Mouse (Mus musculus) heart, postnatal 0 days (tissue): Measurements from ENCODE around the gene Tmie. TPM values are rescaled to one million over a fixed set of nuclear protein-coding genes. Genes with fewer than 3 reads are reported as not detected.

Source experiments
- ATAC-seq: fragments of 200-750 bp; cut with Nextera tagmentation; 2 replicates; pipeline ENCODE4 v1.8.0; 2017; ENCODE audit warnings: low read depth, moderate number of reproducible peaks, moderate library complexity; ENCODE audit not compliant: insufficient read depth
- DNase-seq: peaks from one replicate; pipeline ENCODE4 v3.0.0-alpha.2; 2016; ENCODE audit warnings: low spot score
- H3K27ac ChIP-seq: fragments of 300-500 bp; sonication (generic); 2 replicates; pipeline ENCODE4 v1.5.1; 2014; ENCODE audit warnings: low read depth, mild to moderate bottlenecking
- H3K27me3 ChIP-seq: fragments of 300-500 bp; sonication (generic); 2 replicates; pipeline ENCODE4 v1.6.1; 2014; ENCODE audit warnings: low read length, mixed read lengths; ENCODE audit not compliant: control insufficient read depth, insufficient read depth
- H3K36me3 ChIP-seq: fragments of 300-500 bp; sonication (generic); replicated peaks from 2 replicates; pipeline ENCODE4 v1.6.1; 2014; ENCODE audit warnings: low read length, mixed read lengths; ENCODE audit not compliant: control insufficient read depth, insufficient read depth
- H3K4me1 ChIP-seq: fragments of 300-500 bp; sonication (generic); 2 replicates; pipeline ENCODE4 v1.6.1; 2014; ENCODE audit warnings: antibody characterized with exemption; ENCODE audit not compliant: control insufficient read depth, insufficient read depth
- H3K4me2 ChIP-seq: fragments of 300-500 bp; sonication (generic); 2 replicates; pipeline ENCODE4 v1.6.1; 2014; ENCODE audit warnings: low read depth, mild to moderate bottlenecking, low read length, moderate library complexity
- H3K4me3 ChIP-seq: fragments of 300-500 bp; sonication (generic); 2 replicates; pipeline ENCODE4 v1.5.1; 2014; ENCODE audit warnings: low read depth, low read length
- H3K9ac ChIP-seq: fragments of 300-500 bp; sonication (generic); replicated peaks from 2 replicates; pipeline ENCODE4 v1.6.1; 2014; ENCODE audit warnings: low read depth, low read length, mixed read lengths
- H3K9me3 ChIP-seq: fragments of 300-500 bp; sonication (generic); replicated peaks from 2 replicates; pipeline ENCODE4 v1.6.1; 2016; ENCODE audit warnings: low read length; ENCODE audit not compliant: control insufficient read depth
- CTCF ChIP-seq: IDR thresholded peaks from 2 replicates; pipeline ENCODE4 v1.5.1; 2016; ENCODE audit warnings: antibody characterized with exemption, control low read depth, low read depth
- EP300 ChIP-seq: IDR thresholded peaks from 2 replicates; pipeline ENCODE4 v1.6.1; 2016; ENCODE audit warnings: antibody characterized with exemption, low read depth
- WGBS: fragments of 180-500 bp; shearing (Covaris S2); extraction: QIAGEN DNeasy Blood & Tissue Kit; methylation state at CpG from one replicate; pipeline ENCODE4 v1.1.7; 2014; 5-methylcytosine and 5-hydroxymethylcytosine counted together
- polyA plus RNA-seq: library from polyadenylated mRNA; unstranded; fragments of >200 nt; fragmentation: Nextera tagmentation; extraction: Ambion mirVana; gene quantifications from 2 replicates; pipeline ENCODE4 v1.2.1, GENCODE M21; 2015
- total RNA-seq: library from RNA; depleted of rRNA; stranded (reverse); fragments of >200 nt; gene quantifications from 2 replicates; pipeline ENCODE4 v1.2.3, GENCODE M21; 2014; ENCODE audit warnings: low replicate concordance

The Tmie gene
- total and polyA plus RNA-seq, 2 experiments from 2014 or later: 0.71 TPM; not detected in 1

DNA sequence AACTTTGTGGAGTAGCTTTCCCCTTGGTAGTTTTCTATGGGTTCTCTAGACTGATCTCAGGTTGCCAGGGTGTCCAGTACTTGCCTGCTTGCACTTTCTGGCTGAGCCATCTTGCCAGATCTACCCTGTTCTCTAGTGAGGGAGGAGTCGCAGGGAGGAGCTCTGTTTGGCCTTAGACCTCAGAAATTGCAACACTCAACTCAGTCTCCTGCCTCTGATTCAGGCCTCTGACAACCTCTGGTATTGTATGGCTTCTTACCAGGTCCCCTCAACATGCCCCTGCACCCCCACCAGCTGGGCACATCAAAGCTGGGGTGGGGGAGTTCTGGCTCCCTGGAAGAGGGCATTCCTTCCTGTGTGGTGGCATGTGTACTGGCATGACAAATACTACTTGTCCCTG lies 2.6 kb downstream of the Tmie start:
- Histone ChIP-seq H3K9me3 (no peaks in the 10 kb centered on the region), H3K27me3 (peaks cover 16% of the 10 kb centered on the region), H3K4me3 (no peak overlapping the region), H3K9ac (no peak overlapping the region), H3K4me2 (no peak overlapping the region), H3K4me1 (peaks cover 34% of the 10 kb centered on the region), H3K36me3 (no peaks in the 10 kb centered on the region), H3K27ac (peak overlapping the region; percentile 69)
- TF ChIP-seq CTCF: no peak
- TF ChIP-seq EP300: no peak
- WGBS: 86% methylated on average over 1 of the region's 1 CpGs
- ATAC-seq: no peak
- DNase-seq: no peak

DNA sequence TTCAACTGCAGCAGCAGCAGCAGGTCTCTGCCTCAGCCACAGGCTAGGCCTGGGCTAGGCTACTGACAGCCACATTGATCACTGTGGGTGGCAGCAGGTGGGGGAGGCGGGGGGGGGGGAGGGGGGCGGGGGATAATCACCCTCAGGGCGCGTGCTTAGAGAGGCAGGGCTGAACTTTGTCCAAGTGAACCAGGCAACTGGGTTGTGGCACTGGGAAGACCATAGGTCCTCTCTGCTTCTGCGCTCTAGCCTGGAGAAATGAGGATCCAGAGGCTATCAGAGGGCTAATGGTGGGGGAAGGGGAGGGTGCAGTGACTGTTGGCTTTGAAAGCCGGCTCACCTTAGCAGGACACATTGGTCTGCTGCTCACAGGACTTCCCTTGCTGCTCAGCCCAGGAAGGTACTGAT lies 4.6 kb downstream of the Tmie start:
- Histone ChIP-seq H3K4me3 (no peak overlapping the region), H3K27ac (no peak overlapping the region), H3K4me2 (no peak overlapping the region), H3K27me3 (peaks cover 16% of the 10 kb centered on the region), H3K9ac (no peak overlapping the region), H3K36me3 (no peaks in the 10 kb centered on the region), H3K4me1 (peaks cover 34% of the 10 kb centered on the region), H3K9me3 (no peaks in the 10 kb centered on the region)
- DNase-seq: no peak
- ATAC-seq: no peak
- WGBS: 44% methylated on average over 5 of the region's 6 CpGs
- TF ChIP-seq EP300 (no peak), CTCF (no peak)

DNA sequence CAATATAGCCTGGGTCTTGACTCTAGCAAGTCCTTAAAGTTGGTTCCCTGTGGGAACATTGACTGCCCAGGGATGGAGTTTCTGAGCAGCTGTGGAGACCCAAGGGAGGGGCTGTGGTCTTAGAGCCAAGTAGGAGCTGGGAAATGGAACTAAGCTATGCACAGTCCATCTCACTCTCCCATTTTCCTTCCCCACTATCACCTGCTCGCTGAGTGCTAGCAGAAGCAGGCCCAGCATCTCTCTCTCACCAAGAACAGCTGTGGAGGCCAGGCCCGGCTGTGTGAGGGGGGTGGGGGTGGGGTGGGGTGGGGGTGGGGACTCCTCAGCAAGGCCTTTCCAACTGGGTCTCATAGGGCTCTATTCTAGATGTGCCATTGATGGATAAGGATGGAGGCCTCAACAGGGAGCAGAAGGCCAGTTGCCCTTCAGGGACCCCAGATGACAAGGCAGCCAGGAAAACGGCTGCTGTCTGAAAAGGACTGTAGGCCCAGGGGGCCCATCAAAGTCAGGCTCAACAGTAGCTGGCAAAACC lies 5.2 kb downstream of the Tmie start:
- 33% methylated on average over 3 of the region's 3 CpGs for WGBS
- DNase-seq: no peak
- H3K9ac ChIP-seq: no peak overlapping the region
- H3K9me3 ChIP-seq: no peaks in the 10 kb centered on the region
- no peaks in the 10 kb centered on the region for H3K36me3 ChIP-seq
- peaks cover 16% of the 10 kb centered on the region for H3K27me3 ChIP-seq
- no peak overlapping the region for H3K4me2 ChIP-seq
- no peak overlapping the region for H3K4me3 ChIP-seq
- H3K27ac ChIP-seq: no peak overlapping the region
- TF ChIP-seq CTCF (no peak), EP300 (no peak)
- peaks cover 33% of the 10 kb centered on the region for H3K4me1 ChIP-seq
- no peak for ATAC-seq

DNA sequence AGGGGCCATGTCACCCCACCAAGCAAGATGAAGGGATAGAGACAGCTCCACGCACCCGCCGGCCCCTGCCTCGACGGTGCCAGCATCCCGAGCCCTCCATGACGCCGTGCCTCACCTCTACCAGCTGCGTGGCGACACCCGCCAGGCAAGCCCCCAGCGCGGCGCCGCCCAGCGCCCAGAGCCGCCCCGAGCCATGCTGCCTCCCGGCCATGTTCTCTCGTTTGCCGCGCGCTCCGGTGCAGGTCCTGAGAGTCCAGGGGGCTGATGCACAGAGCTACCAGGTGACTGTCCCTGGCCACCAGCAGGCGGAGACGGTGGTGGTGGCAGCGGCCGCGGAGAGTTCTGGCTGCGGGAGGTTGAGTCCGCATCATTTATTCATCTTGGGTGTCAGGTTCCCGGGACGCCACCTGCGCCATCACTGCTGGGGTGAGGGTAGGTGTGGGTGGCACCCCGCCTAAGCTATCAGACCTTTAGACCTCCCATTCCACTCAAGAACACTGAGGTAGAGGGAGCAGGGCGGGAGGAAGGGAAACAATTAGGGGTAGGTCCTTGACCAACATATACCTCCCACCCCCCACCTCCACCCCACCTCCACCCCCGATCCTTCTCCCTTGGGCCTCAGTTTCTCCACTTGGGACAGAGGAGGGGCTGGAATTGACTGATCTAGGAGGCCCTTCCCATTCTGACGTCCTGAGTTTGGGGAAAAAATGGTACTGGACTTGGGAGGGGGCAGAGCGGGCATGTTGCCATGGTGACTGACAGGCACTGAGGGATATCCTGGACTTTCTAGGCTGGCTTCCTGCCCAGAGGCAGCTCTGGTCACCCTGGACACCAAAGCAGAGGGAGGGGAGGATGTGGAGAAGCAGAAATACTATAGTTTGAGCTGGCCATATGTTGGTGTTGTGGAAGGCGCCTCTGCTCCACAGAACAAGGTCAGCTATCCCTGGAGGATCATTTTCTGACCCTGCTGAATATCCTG lies 5.9 kb downstream of the Tmie start:
- ATAC-seq (no peak), DNase-seq (no peak)
- 16% methylated on average over 40 of the region's 40 CpGs for WGBS
- H3K4me3 ChIP-seq: peak overlapping the region; percentile 26
- peaks cover 27% of the 10 kb centered on the region for H3K4me1 ChIP-seq
- no peak overlapping the region for H3K27ac ChIP-seq
- H3K9ac ChIP-seq: 0 out of 2 replicates have a peak overlapping the region, but pooled peaks have one; percentile 16
- H3K36me3 ChIP-seq: no peaks in the 10 kb centered on the region
- peak overlapping the region; percentile 58 for H3K4me2 ChIP-seq
- TF ChIP-seq EP300 (no peak), CTCF (no peak)
- H3K27me3 ChIP-seq: peaks cover 16% of the 10 kb centered on the region
- H3K9me3 ChIP-seq: no peaks in the 10 kb centered on the region

DNA sequence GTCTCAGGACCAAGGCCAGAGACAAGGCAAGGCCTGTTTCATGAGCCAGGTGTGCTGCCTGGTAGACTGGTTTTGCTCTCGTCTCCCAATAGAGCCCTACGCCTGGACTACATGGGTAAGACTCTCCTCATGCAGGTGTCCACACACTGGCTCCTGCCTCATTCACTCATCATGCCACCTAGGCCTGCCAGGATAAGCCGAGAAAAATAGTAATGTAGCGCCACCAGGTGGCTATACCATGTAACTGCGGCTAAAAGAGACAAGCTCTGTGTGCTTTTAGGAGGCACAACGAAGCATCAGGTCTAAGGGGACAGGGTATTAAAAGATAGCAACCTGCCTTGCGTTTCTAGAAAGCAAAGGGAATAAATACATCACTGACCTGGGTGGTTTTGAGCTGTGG lies 8.9 kb downstream of the Tmie start:
- H3K4me1 ChIP-seq: peaks cover 11% of the 10 kb centered on the region; the same call in 1 of the 2 replicates
- TF ChIP-seq EP300 (no peak), CTCF (peak; percentile 78)
- no peak overlapping the region for H3K9ac ChIP-seq
- H3K4me3 ChIP-seq: no peak overlapping the region
- H3K27ac ChIP-seq: no peak overlapping the region
- ATAC-seq (0 out of 2 replicates have a peak, but pooled peaks have one; percentile 13), DNase-seq (no peak)
- no peaks in the 10 kb centered on the region for H3K36me3 ChIP-seq
- peaks cover 16% of the 10 kb centered on the region for H3K27me3 ChIP-seq
- no peaks in the 10 kb centered on the region for H3K9me3 ChIP-seq
- 20% methylated on average over 7 of the region's 7 CpGs for WGBS
- no peak overlapping the region for H3K4me2 ChIP-seq
